Mouse (Mus musculus): ENCODE measurements around the gene Fosl1. TPM values are rescaled to one million over a fixed set of nuclear protein-coding genes. Genes with fewer than 3 reads are reported as not detected.
A peak's percentile ranks its signal among the peaks of the same experiment; 100 is the strongest.

The Fosl1 gene
- total RNA-seq, 2 experiments from 2014 or later, result not detected

GRCm38 (mm10) chr19:5456241-5456921 is 9.0 kb downstream of the Fosl1 start:
- DNase-seq (ENCODE audit: low spot score in 2 of 2), result no peak

GRCm38 (mm10) chr19:5456922-5457745 is 9.8 kb downstream of the Fosl1 start:
- peak; percentile 89 to 93 for DNase-seq (ENCODE audit: low spot score in 2 of 2)

DNA sequence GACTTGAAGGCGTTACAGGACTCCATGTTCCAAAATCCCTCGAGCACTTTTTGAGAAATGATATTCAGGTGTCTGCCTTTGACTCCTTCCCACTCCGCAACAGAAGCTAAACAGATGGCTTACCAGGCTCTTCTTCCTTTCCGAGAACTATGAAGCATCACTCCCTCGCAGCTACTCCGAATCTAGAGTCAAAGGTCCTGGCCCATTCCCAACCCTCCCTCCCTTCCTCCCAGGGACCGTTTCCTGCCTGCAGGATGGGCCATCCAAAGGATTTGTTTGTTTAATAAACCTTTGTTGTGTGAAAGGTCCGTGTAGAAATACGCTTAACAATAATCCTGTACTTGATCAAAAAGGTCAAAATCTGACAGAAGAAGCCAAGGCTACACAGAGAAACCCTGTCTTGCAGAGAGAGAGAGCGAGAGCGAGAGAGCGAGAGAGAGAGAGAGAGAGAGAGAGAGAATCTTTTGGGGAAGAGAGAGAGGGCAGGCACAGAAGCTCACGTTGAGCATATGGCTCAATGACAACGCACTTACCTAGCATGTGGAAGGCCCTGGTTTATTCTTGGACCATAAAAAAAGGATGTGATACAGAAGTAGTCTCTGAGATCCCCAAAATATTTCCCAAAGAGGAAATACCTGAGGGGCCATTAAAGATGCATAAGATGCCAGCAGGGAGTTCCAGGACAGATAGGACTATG is 10.5 kb downstream of the Fosl1 start, which contains the start of gene Ccdc85b:
Gene Ccdc85b (minus strand): TSS at position 149 of the 697 bp plus-strand sequence.
- DNase-seq (ENCODE audit: low spot score in 2 of 2), result no peak

GRCm38 (mm10) chr19:5459019-5459418 is 11.7 kb downstream of the Fosl1 start:
- no peak for DNase-seq (ENCODE audit: low spot score in 2 of 2)

- no peak for DNase-seq (ENCODE audit: low spot score in 2 of 2)
Observed at GRCm38 (mm10) chr19:5459896-5460295, 12.5 kb downstream of the Fosl1 start.

DNA sequence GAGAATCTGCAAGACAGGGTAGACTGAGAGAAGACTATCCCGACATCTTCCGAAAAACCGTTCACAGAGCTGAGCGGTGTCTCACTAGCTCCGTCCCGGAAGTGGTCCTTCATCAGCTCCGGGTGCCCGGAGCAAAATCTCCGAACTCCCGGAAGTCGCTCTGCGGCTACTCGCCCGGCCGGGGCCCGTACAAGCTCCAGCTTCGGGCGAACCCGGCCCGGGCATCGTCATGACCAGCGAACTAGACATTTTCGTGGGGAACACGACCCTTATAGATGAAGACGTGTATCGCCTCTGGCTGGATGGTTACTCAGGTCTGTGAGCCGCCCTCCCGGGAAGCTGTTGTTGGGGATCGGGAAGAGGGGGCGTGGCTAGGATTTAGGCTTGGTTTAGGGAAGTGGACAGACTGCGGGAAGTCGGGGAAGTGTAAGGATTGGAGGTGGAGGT is 13.1 kb downstream of the Fosl1 start, which contains the start of gene Fibp:
Gene Fibp (plus strand): TSS at position 151 of the 447 bp plus-strand sequence.
- DNase-seq (ENCODE audit: low spot score in 2 of 2), result peak; percentile 73 to 90

- DNase-seq (ENCODE audit: low spot score in 2 of 2), result no peak
Observed at GRCm38 (mm10) chr19:5461411-5461810, 14.1 kb downstream of the Fosl1 start.

GRCm38 (mm10) chr19:5463212-5463611 is 15.9 kb downstream of the Fosl1 start:
- DNase-seq (ENCODE audit: low spot score in 2 of 2), result peak in 1 of 2 experiments; percentile 10

GRCm38 (mm10) chr19:5463791-5464562 is 16.6 kb downstream of the Fosl1 start:
- peak in 1 of 2 experiments; percentile 51 for DNase-seq (ENCODE audit: low spot score in 2 of 2)

DNA sequence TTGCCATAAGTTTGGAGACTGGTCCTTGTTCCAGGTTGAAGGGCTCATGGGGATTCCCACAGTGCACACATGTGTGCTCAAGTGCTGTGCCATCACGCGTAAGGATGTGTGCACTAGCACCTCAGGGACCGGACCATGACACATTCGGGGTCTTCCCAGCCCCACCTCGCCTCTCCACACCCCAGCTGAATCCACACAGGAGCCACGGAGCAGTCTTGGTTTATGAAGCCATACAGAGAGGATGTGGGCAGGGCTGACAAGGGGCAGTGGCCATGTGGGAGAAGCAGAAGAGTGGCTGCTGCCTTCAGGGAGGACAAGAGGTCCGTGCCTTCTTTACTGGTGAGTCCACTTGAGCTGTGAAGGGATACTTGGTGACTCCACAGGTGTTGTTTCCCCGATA is 17.7 kb downstream of the Fosl1 start:
- no peak for DNase-seq (ENCODE audit: low spot score in 2 of 2)

DNA sequence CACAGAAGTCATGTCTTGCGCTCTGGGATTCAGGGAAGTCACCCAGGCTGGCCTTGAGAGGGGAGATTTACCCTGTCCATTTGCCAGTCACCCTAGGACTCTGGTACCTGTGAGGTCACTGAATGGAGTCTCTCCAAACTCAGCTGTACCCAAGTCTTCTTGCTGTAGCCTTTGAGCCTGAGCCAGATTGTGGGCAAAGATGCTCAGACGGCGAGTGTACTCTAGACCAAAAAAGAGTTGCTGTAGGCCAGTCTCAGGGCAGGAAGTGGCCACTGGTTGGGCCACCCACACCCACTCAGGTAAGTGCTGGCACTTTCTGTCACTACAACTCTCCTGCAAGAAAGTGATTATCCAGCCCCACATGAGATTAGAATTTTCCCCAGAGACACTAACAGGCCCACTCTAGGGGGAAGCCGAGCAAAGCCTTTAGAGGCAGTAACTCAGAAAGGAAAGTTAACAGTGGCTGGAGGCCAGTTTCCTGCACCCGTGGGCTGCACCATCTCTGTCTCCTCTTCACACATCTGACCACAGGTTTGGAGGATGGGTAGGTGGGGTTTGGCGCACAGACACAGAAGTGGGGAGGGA is 19.7 kb downstream of the Fosl1 start:
- no peak for DNase-seq (ENCODE audit: low spot score in 2 of 2)

DNA sequence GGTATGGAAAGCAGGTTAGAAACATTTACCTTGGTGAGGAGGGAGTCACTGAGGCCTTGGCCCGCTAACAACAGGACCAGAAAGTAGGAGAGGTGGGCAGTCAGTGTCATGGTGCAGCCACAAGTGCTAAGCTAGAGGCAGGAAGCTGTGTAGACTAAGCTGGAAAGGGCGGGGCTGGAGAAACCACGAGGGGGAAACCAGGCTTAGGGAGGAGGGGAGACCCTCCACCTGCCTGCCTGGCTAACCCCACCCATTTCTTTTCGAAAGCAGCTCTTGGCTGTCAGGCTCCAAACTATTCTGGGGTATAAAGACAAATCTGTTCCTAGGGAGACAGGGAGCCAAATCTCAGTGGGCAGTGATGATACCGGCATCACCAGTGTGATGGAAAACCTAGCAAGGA is 21.0 kb downstream of the Fosl1 start, which contains the start of gene Ctsw:
Gene Ctsw (minus strand): TSS at position 134 of the 400 bp plus-strand sequence.
- no peak for DNase-seq (ENCODE audit: low spot score in 2 of 2)

DNA sequence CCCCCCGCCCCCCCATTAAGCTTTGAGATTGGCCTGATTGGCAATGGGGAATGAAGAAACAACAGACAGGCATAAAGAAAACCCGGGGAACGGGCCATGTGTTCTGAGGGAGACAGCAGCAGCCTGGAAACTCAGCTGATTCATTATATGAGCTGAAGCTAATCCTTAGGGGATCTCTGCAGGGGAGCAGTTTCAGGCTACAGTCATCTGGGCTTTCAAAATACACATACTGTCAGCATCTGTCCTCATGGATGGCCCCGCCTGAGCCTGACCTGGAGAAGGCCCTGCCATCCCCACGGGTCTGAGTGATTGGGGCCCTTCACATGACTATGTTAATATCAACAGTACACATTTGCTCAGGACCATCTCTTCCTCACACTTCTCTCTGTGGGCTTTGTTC is 24.5 kb downstream of the Fosl1 start:
- no peak for DNase-seq (ENCODE audit: low spot score in 2 of 2)

DNA sequence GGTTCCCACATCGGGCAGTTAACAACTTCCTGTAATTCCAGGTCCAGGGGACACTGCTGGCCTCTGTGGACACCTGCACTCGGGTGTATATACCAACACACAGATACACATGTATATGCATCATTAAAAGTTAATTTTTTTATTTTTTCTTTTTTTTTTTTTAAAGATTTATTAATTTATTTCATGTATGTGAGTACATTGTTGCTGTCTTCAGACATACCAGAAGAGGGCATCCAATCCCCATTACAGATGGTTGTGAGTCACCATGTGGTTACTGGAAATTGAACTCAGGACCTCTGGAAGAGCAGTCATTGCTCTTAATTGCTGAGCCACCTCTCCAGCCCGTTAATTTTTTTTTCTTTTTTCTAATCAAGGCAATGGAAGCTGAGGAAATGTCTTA is 25.5 kb downstream of the Fosl1 start:
- DNase-seq (ENCODE audit: low spot score in 2 of 2), result no peak

DNA sequence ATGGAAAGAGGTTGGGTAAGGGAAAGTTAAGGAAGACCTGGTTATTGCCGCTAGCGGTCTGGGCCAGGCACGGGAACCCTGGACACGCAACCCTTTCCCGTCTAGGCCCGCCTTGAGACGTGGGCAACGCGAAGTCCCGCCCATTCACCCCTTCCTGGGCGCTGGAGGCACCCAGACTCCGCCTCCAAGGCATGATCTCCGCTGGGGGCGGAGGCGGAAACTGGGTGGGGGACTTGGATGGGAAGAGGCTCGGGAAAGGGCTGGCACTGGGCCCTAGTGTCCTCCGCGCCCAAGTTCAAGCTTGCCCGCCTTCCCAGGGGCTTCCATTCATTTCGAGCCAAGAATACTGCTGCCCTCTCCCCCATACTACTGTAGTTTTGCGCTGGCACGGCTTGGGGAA is 26.4 kb downstream of the Fosl1 start, which contains the start of gene Efemp2:
Gene Efemp2 (plus strand): TSS at position 235 of the 400 bp plus-strand sequence.
- DNase-seq (ENCODE audit: low spot score in 2 of 2), result peak; percentile 67 to 76

GRCm38 (mm10) chr19:5474281-5475068 is 27.1 kb downstream of the Fosl1 start:
- peak; percentile 70 to 74 for DNase-seq (ENCODE audit: low spot score in 2 of 2)

GRCm38 (mm10) chr19:5475069-5475714 is 27.8 kb downstream of the Fosl1 start:
- no peak for DNase-seq (ENCODE audit: low spot score in 2 of 2)

- DNase-seq (ENCODE audit: low spot score in 2 of 2), result no peak
Observed at GRCm38 (mm10) chr19:5477004-5477667, 29.8 kb downstream of the Fosl1 start.

All from gastrocnemius, postnatal 4 days (tissue).